Mouse (Mus musculus) cerebellum, adult 11-12 months (tissue): ENCODE data around the gene Hhatl.
A peak's percentile ranks its signal among the peaks of the same experiment; 100 is the strongest.

Source experiments
- DNase-seq: peaks from one replicate; pipeline ENCODE4 v3.0.0; 2022

Hhatl gene

GRCm38 (mm10) chr9:121757835-121758814 is 34.2 kb downstream of the Hhatl start:
- DNase-seq, result peak; percentile 51

- DNase-seq, result no peak
Measured at GRCm38 (mm10) chr9:121757432-121757831, 34.9 kb downstream of the Hhatl start.

- DNase-seq, result no peak
Measured at GRCm38 (mm10) chr9:121756785-121757184, 35.5 kb downstream of the Hhatl start.

GRCm38 (mm10) chr9:121754624-121755023 is 37.7 kb downstream of the Hhatl start:
- DNase-seq, result no peak

GRCm38 (mm10) chr9:121752774-121753173 is 39.5 kb downstream of the Hhatl start:
- DNase-seq, result no peak

GRCm38 (mm10) chr9:121744051-121744450 is 48.3 kb downstream of the Hhatl start:
- no peak for DNase-seq

- DNase-seq, result no peak
Measured at GRCm38 (mm10) chr9:121741168-121741567, 51.1 kb downstream of the Hhatl start.

- no peak for DNase-seq
Measured at GRCm38 (mm10) chr9:121740490-121740889, 51.8 kb downstream of the Hhatl start.
